Mouse (Mus musculus): ENCODE results near the gene Olfr1057. TPM values are rescaled to one million over a fixed set of nuclear protein-coding genes. Genes with fewer than 3 reads are reported as not detected.
"Not testable (repeated sequence)": the region's sequence is repeated elsewhere in the genome, so short reads cannot be mapped to it uniquely, and the experiment has no call there.

The Olfr1057 gene
- polyA plus RNA-seq (2016; fragmentation: Nextera tagmentation; extraction: Ambion mirVana) = not detected in 2 replicates

DNA sequence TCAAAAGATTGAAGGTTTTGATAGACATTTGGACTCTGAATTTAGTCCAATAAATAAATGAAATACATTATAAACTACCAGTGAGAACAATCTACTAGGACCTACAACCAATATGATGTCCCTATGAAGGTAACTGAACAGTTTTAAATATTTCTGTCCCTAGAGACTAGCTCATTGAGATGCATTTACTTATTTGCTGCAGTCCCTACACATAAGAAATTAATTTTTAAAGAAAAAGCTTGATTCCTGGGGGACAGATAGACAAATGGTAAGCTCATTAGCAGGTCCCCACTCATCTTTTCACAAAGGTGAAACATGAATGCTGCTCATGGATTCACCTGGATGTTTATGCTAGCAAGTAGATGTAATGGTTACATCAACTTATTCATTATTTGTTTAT, at the start of gene Olfr1057:
Gene Olfr1057, minus strand, starts transcription at position 101 of the 400 bp plus-strand sequence.
- DNase-seq (ENCODE audit: low spot score) = no peak
- Histone ChIP-seq H3K36me3 (no peaks in the 10 kb centered on the region), H3K27ac (no peak within 1 kb of the TSS), H3K27me3 (ENCODE audit: insufficient read depth, poor library complexity, severe bottlenecking) (no peaks in the 10 kb centered on the region), H3K4me3 (no peak within 1 kb of the TSS), H3K4me1 (replicated peaks) (no peaks in the 10 kb centered on the region), H3K9me3 (no peaks in the 10 kb centered on the region)

DNA sequence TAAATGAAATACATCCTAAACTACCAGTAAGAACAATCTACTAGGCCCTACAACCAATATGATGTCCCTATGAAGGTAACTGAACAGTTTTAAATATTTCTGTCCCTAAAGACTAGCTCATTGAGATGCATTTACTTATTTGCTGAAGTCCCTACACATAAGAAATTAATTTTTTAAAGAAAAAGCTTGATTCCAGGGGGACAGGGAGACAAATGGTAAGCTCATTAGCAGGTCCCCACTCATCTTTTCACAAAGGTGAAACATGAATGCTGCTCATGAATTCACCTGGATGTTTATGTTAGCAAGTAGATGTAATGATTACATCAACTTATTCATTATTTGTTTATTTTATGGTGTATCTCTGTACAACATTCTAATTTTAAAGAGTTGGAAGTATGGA, 48.5 kb upstream of the Olfr1057 start, which contains the start of gene Olfr1062:
Gene Olfr1062, minus strand, starts transcription at position 101 of the 400 bp plus-strand sequence.
- DNase-seq (ENCODE audit: low spot score); H3K9me3 ChIP-seq; H3K27me3 ChIP-seq (ENCODE audit: insufficient read depth, poor library complexity, severe bottlenecking); H3K4me1 ChIP-seq (replicated peaks); H3K27ac ChIP-seq; H3K36me3 ChIP-seq; H3K4me3 ChIP-seq: not testable (repeated sequence)

DNA sequence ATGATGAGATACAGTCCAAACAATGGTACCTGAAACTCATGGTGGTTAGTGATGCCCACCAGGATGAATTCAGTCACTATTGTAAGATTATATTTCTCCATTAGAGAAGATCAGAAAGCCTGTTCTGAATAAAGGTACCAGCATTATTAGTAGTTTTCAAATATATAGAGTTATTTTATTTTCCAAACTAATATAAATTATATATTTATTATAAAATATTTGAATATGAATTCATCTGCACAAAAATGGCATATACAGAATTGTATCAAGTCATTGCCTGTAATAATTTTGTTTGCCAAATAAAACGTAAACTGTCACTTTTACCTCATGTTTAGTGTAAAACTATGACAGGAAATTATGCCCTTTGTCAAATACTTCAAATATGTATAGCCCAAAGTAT, 35.8 kb upstream of the Olfr1057 start, which contains the start of gene Olfr1061:
Gene Olfr1061, minus strand, starts transcription at position 101 of the 400 bp plus-strand sequence.
- WGBS = 85% methylated on average over 1 of the region's 1 CpGs
- Histone ChIP-seq H3K27me3 (ENCODE audit: insufficient read depth, poor library complexity, severe bottlenecking) (no peaks in the 10 kb centered on the region), H3K36me3 (no peaks in the 10 kb centered on the region), H3K9me3 (no peaks in the 10 kb centered on the region), H3K27ac (no peak within 1 kb of the TSS), H3K4me3 (no peak within 1 kb of the TSS), H3K4me1 (replicated peaks) (no peaks in the 10 kb centered on the region)
- DNase-seq (ENCODE audit: low spot score) = no peak

- H3K27me3 ChIP-seq (ENCODE audit: insufficient read depth, poor library complexity, severe bottlenecking) = no peaks in the 10 kb centered on the region
- H3K36me3 ChIP-seq = no peaks in the 10 kb centered on the region
- no peaks in the 10 kb centered on the region for H3K4me1 ChIP-seq (replicated peaks)
- H3K4me3 ChIP-seq = no peak overlapping the region
- 89% methylated on average over 2 of the region's 2 CpGs for WGBS
- no peaks in the 10 kb centered on the region for H3K9me3 ChIP-seq
- DNase-seq (ENCODE audit: low spot score) = no peak
- H3K27ac ChIP-seq = no peak overlapping the region
Measured at GRCm38 (mm10) chr2:86395114-86395513, 16.9 kb upstream of the Olfr1057 start.

- not testable (repeated sequence) for H3K4me1 ChIP-seq (replicated peaks); DNase-seq (ENCODE audit: low spot score); H3K27me3 ChIP-seq (ENCODE audit: insufficient read depth, poor library complexity, severe bottlenecking); H3K4me3 ChIP-seq; H3K9me3 ChIP-seq; H3K27ac ChIP-seq; H3K36me3 ChIP-seq
Measured at GRCm38 (mm10) chr2:86388461-86388860, 10.3 kb upstream of the Olfr1057 start, which contains the start of gene Olfr1058. Gene Olfr1058, minus strand, starts transcription at chr2:86388561.

DNA sequence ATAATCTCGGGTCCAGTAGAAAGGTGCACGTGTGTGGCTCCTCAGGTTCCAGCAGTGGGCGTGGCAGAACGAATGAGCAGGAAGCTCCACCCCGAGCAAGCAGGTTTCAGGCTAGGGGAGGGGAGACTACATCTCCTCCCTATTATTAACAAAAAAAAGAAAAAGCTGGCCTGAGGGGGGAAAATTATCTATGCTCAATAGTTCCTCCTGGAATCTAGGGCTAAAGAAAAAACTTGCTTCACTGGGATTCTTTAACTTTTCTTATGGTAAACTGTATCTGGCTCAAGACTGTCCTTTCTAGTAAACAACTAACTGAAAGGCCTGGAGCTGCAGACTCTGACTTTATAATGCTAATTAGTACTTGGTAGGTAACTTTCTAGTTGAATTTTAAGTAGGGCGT, 11.9 kb downstream of the Olfr1057 start:
- H3K27ac ChIP-seq; H3K36me3 ChIP-seq; DNase-seq (ENCODE audit: low spot score); H3K4me3 ChIP-seq; H3K9me3 ChIP-seq; H3K27me3 ChIP-seq (ENCODE audit: insufficient read depth, poor library complexity, severe bottlenecking); H3K4me1 ChIP-seq (replicated peaks): not testable (repeated sequence)
- WGBS = 50% methylated on average over 1 of the region's 6 CpGs

- Histone ChIP-seq H3K27me3 (ENCODE audit: insufficient read depth, poor library complexity, severe bottlenecking) (no peaks in the 10 kb centered on the region), H3K4me1 (replicated peaks) (no peaks in the 10 kb centered on the region), H3K36me3 (no peaks in the 10 kb centered on the region), H3K27ac (no peak within 1 kb of the TSS), H3K9me3 (no peaks in the 10 kb centered on the region), H3K4me3 (no peak within 1 kb of the TSS)
- no peak for DNase-seq (ENCODE audit: low spot score)
Measured at GRCm38 (mm10) chr2:86362369-86362768, 15.8 kb downstream of the Olfr1057 start, which contains the start of gene Olfr1056. Gene Olfr1056, minus strand, starts transcription at chr2:86362469.

GRCm38 (mm10) chr2:86351751-86352150, 26.4 kb downstream of the Olfr1057 start:
- H3K9me3 ChIP-seq; H3K27me3 ChIP-seq (ENCODE audit: insufficient read depth, poor library complexity, severe bottlenecking); H3K36me3 ChIP-seq; H3K4me3 ChIP-seq; H3K27ac ChIP-seq; H3K4me1 ChIP-seq (replicated peaks); DNase-seq (ENCODE audit: low spot score): not testable (repeated sequence)
- WGBS = 96% methylated on average over 1 of the region's 1 CpGs

DNA sequence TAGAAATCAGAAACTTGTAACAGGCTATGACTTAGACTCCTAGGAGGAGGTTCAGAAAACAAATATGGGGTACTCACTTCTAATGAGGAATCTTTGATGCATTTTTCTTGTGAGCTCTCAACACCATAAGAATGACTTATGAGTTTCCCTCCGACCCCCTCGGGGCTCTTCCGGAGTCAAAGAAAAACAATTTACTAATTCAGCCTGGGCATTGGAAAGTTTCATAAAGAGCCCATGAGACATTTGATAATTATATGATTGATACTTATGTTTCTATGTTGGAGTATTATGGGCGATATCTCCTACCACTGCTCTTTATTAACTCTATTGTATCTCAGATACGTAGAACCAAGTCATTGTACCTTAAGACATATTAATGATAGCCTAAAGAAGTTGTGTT, 28.0 kb downstream of the Olfr1057 start, which contains the start of gene Olfr1055:
Gene Olfr1055, minus strand, starts transcription at position 101 of the 400 bp plus-strand sequence.
- Histone ChIP-seq H3K27ac (no peak within 1 kb of the TSS), H3K4me1 (replicated peaks) (no peaks in the 10 kb centered on the region), H3K4me3 (no peak within 1 kb of the TSS), H3K9me3 (no peaks in the 10 kb centered on the region), H3K36me3 (no peaks in the 10 kb centered on the region), H3K27me3 (ENCODE audit: insufficient read depth, poor library complexity, severe bottlenecking) (no peaks in the 10 kb centered on the region)
- no peak for DNase-seq (ENCODE audit: low spot score)
- WGBS = 90% methylated on average over 5 of the region's 5 CpGs

- no peak within 1 kb of the TSS for H3K27ac ChIP-seq
- no peak within 1 kb of the TSS for H3K4me3 ChIP-seq
- H3K9me3 ChIP-seq = no peaks in the 10 kb centered on the region
- H3K4me1 ChIP-seq (replicated peaks) = no peaks in the 10 kb centered on the region
- no peaks in the 10 kb centered on the region for H3K27me3 ChIP-seq (ENCODE audit: insufficient read depth, poor library complexity, severe bottlenecking)
- H3K36me3 ChIP-seq = no peaks in the 10 kb centered on the region
- no peak for DNase-seq (ENCODE audit: low spot score)
- WGBS = 94% methylated on average over 3 of the region's 3 CpGs
Measured at GRCm38 (mm10) chr2:86335333-86335732, 42.9 kb downstream of the Olfr1057 start, which contains the start of gene Olfr1054. Gene Olfr1054, minus strand, starts transcription at chr2:86335433.

Other genes with a start within 250 kb of the Olfr1057 start
- not detected in 2 replicates for gene Olfr1039, start 242.5 kb downstream of the Olfr1057 start, polyA plus RNA-seq (2016; fragmentation: Nextera tagmentation; extraction: Ambion mirVana)
- gene Olfr1040, start 231.7 kb downstream of the Olfr1057 start, polyA plus RNA-seq (2016; fragmentation: Nextera tagmentation; extraction: Ambion mirVana) = not detected in 2 replicates
- gene Olfr1042, start 216.6 kb downstream of the Olfr1057 start, polyA plus RNA-seq (2016; fragmentation: Nextera tagmentation; extraction: Ambion mirVana) = not detected in 2 replicates
- not detected in 2 replicates for gene Olfr1043, start 210.9 kb downstream of the Olfr1057 start, polyA plus RNA-seq (2016; fragmentation: Nextera tagmentation; extraction: Ambion mirVana)
- gene Olfr1044, start 200.6 kb downstream of the Olfr1057 start, polyA plus RNA-seq (2016; fragmentation: Nextera tagmentation; extraction: Ambion mirVana) = not detected in 2 replicates
- gene Olfr52, start 192.7 kb downstream of the Olfr1057 start, polyA plus RNA-seq (2016; fragmentation: Nextera tagmentation; extraction: Ambion mirVana) = not detected in 2 replicates
- gene Olfr1045, start 175.4 kb downstream of the Olfr1057 start, polyA plus RNA-seq (2016; fragmentation: Nextera tagmentation; extraction: Ambion mirVana) = not detected in 2 replicates
- gene Olfr1046, start 159.1 kb downstream of the Olfr1057 start, polyA plus RNA-seq (2016; fragmentation: Nextera tagmentation; extraction: Ambion mirVana) = not detected in 2 replicates
- gene Olfr1047, start 147.0 kb downstream of the Olfr1057 start, polyA plus RNA-seq (2016; fragmentation: Nextera tagmentation; extraction: Ambion mirVana) = not detected in 2 replicates
- gene Olfr1048, start 138.1 kb downstream of the Olfr1057 start, polyA plus RNA-seq (2016; fragmentation: Nextera tagmentation; extraction: Ambion mirVana) = not detected in 2 replicates
- not detected in 2 replicates for gene Olfr1049, start 120.1 kb downstream of the Olfr1057 start, polyA plus RNA-seq (2016; fragmentation: Nextera tagmentation; extraction: Ambion mirVana)
- gene Olfr1051, start 99.3 kb downstream of the Olfr1057 start, polyA plus RNA-seq (2016; fragmentation: Nextera tagmentation; extraction: Ambion mirVana) = not detected in 2 replicates
- not detected in 2 replicates for gene Olfr1052, start 85.9 kb downstream of the Olfr1057 start, polyA plus RNA-seq (2016; fragmentation: Nextera tagmentation; extraction: Ambion mirVana)
- gene Olfr1053, start 63.1 kb downstream of the Olfr1057 start, polyA plus RNA-seq (2016; fragmentation: Nextera tagmentation; extraction: Ambion mirVana) = not detected in 2 replicates
- gene Olfr1054, start 43.0 kb downstream of the Olfr1057 start, polyA plus RNA-seq (2016; fragmentation: Nextera tagmentation; extraction: Ambion mirVana) = not detected in 2 replicates
- not detected in 2 replicates for gene Olfr1055, start 28.1 kb downstream of the Olfr1057 start, polyA plus RNA-seq (2016; fragmentation: Nextera tagmentation; extraction: Ambion mirVana)
- not detected in 2 replicates for gene Olfr1056, start 15.9 kb downstream of the Olfr1057 start, polyA plus RNA-seq (2016; fragmentation: Nextera tagmentation; extraction: Ambion mirVana)
- gene Olfr1058, start 10.2 kb upstream of the Olfr1057 start, polyA plus RNA-seq (2016; fragmentation: Nextera tagmentation; extraction: Ambion mirVana) = not detected in 2 replicates
- not detected in 2 replicates for gene Olfr1061, start 35.7 kb upstream of the Olfr1057 start, polyA plus RNA-seq (2016; fragmentation: Nextera tagmentation; extraction: Ambion mirVana)
- not detected in 2 replicates for gene Olfr1062, start 48.4 kb upstream of the Olfr1057 start, polyA plus RNA-seq (2016; fragmentation: Nextera tagmentation; extraction: Ambion mirVana)
- gene Olfr1065, start 72.2 kb upstream of the Olfr1057 start, polyA plus RNA-seq (2016; fragmentation: Nextera tagmentation; extraction: Ambion mirVana) = not detected in 2 replicates
- not detected in 2 replicates for gene Olfr1066, start 77.9 kb upstream of the Olfr1057 start, polyA plus RNA-seq (2016; fragmentation: Nextera tagmentation; extraction: Ambion mirVana)
- not detected in 2 replicates for gene Olfr228, start 109.0 kb upstream of the Olfr1057 start, polyA plus RNA-seq (2016; fragmentation: Nextera tagmentation; extraction: Ambion mirVana)
- not detected in 2 replicates for gene Olfr1076, start 130.1 kb upstream of the Olfr1057 start, polyA plus RNA-seq (2016; fragmentation: Nextera tagmentation; extraction: Ambion mirVana)
- not detected in 2 replicates for gene Olfr1079, start 164.1 kb upstream of the Olfr1057 start, polyA plus RNA-seq (2016; fragmentation: Nextera tagmentation; extraction: Ambion mirVana)
- not detected in 2 replicates for gene Olfr1080, start 179.8 kb upstream of the Olfr1057 start, polyA plus RNA-seq (2016; fragmentation: Nextera tagmentation; extraction: Ambion mirVana)
- not detected in 2 replicates for gene Olfr1082, start 220.6 kb upstream of the Olfr1057 start, polyA plus RNA-seq (2016; fragmentation: Nextera tagmentation; extraction: Ambion mirVana)